Mouse (Mus musculus): ENCODE results near the gene Lhfp.

Lhfp gene

DNA sequence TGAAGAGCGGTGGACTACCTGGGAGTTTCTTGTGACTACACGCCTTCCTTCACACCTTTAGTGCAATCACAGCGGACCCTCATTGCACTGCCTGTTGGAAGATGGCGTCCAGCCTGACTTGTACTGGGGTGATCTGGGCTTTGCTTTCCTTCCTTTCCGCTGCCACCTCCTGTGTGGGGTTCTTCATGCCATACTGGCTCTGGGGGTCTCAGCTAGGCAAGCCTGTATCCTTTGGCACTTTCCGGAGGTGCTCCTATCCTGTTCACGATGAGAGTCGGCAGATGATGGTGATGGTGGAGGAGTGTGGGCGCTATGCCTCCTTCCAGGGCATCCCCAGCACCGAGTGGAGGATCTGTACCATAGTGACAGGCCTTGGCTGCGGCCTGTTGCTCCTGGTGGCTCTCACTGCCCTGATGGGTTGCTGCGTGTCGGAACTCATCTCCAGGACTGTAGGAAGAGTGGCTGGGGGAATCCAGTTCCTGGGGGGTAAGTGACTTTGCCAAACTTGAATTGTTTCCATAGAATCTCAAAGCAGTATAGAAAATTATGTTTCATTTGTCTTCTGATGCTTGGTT, 2.0 kb downstream of the Lhfp start:
- DNase-seq, result peak; percentile 65

- DNase-seq, result peak; percentile 54
Measured at GRCm38 (mm10) chr3:53044238-53044637, 2.9 kb downstream of the Lhfp start.

DNA sequence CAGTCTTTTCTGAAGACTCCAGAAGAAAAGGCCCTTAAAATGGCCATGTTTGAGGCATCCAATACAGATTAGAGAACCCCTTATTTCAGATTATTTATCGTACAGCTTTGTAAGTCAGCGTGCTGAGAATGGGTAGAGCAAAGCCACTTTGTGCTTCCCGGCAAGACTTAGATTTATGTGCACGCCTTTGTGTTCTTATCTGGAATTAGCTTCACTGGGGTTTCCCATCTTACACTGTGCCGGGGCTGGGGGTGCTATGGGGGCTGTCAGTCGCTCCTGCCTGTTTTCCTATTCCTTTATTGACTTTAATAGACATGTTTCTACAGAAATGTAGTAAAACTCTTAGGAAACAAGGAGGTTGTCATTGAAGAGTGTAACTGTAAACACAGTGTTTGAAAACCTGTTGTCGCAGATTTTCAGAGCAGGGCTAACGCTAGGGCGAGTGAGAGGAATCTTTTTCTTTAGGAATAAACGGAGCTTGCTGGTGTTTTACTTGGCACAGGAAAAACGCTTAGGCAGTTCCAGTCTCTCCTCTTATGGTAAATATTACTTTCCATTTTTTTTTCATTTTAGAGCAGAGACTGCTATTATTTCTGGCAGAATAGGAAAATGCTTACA, 3.5 kb downstream of the Lhfp start:
- no peak for DNase-seq

DNA sequence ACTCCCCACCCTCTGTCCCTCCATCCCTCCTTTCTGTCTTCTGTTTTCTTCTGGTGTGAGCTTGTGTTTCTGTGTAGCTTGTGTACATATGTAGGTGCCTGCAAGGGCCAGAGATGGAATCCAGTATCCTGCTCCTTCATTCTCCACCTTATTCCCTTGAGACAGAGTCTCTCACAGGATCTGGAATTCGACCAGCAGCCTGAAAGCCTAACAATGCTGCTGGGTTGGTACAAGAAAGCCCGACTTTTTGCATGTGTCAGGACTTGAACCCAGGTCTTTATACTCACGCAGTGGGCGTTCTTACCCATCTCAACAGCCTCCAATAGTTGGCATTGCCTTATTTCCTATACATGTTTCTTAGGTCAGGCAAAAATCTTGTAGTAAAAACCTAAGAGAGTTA, 4.4 kb downstream of the Lhfp start:
- peak; percentile 63 for DNase-seq

DNA sequence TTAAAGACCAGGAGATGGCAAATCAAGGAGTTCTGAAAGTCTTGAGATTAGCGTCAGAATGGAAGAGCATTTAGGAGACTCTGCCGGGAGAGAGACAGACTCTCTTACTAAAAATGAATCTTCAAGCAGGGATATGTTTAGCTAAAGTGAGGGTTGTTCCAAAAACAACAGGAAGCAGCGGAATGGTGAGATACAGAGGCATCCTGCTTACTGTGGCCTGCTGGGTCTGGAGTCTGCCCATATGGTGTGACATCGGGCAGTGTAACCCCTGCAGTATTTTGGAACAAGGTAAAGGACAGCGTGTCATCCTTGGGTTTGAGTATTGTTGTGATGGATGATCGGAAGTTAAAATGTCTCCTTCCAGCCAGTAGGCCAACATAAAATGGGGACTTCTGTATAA, 5.0 kb downstream of the Lhfp start:
- DNase-seq, result peak; percentile 97

DNA sequence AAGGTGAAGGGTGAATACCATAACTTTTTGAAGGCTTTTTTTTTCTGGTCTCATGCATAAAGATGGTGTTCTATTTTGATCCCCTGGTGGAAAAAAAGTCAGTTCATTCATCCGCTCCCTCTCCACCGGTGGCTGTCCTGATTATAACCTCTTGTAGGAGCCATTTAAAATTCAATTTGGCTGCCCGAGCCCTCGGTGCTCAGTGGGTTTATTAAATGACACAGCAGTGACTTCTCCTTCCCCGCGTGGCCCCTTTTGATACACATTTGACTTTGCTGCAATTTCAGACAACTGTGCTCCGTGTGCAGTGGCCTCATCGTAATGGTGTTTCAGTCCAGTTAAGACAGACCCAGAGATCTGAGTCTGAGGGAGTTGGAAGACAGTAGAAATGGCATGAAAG, 11.1 kb downstream of the Lhfp start:
- no peak for DNase-seq

GRCm38 (mm10) chr3:53056430-53056829, 15.1 kb downstream of the Lhfp start:
- peak; percentile 47 for DNase-seq

- no peak for DNase-seq
Measured at GRCm38 (mm10) chr3:53059959-53060358, 18.6 kb downstream of the Lhfp start.

DNA sequence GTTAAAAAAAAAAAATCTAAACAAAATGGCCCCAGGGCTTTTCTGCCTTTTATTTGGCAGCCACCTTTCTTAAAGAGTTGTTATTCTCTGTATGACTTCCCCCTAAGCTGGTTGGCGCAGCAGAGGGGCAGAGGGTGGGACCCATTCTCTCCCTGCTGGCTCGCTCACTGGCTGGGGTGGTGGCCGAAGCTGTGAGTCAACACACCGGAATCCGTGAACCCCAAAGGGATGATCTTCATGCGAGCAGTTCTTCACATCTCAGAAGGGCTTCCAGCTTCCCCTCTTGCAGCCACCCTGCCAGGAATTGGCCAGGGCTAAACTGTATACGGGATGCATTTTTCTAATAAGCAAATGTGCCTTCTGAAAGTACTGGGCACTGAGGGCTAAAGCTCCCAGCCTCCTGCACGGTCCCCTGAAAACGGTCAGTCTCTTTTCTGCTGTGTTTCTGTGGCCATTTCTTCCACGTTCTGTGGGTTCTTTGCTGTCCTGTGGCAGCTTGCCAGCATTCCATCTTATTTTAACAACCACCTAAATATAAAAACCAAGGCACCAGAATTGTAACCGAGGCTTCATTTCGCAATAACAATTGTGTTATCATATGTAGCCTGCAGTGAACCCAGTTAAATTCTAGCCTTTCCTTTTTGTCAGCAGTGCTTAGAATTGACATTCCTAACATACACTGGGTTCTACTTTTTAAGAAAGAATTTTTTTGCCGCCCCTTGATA, 22.3 kb downstream of the Lhfp start:
- DNase-seq, result no peak

DNA sequence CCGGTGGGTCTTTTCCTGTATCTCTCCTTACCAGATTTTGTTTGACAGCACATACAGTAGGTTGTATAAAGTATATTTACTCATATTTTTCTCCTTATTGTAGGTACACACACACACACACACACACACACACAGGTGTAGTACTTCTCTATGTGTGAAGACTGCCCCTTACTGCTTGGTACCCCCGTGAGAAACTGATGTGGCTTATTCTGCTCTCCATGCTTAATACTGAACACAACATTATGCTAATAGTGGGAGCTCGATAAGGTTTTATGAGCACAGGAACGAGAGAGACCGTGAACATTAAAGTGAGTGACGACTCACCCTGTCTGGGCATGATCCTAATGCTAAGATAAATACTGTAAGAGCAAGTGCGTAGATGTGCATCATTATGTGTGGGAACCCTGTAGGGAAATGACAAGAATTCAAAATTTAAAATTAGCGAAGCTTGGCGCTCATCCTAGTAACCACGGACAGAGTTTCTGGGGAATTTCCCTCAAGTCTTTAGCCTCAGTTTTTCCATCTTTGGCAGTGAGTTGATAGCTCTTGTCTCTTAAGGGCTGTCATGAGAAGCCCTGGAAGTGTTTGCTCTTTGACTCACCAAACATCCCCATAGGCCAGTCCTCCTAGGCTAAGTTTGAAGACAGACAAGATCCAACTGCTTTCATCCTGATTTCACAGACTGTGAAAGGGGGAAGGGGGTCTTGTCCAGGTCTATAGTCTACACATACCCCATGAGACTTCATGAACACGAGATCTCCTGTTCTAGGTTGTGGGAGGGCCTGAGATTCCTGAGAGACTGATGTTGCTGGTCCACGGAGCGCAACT, 24.2 kb downstream of the Lhfp start:
- no peak for DNase-seq

GRCm38 (mm10) chr3:53066095-53066372, 24.7 kb downstream of the Lhfp start:
- DNase-seq, result no peak

GRCm38 (mm10) chr3:53068399-53068798, 27.1 kb downstream of the Lhfp start:
- no peak for DNase-seq

DNA sequence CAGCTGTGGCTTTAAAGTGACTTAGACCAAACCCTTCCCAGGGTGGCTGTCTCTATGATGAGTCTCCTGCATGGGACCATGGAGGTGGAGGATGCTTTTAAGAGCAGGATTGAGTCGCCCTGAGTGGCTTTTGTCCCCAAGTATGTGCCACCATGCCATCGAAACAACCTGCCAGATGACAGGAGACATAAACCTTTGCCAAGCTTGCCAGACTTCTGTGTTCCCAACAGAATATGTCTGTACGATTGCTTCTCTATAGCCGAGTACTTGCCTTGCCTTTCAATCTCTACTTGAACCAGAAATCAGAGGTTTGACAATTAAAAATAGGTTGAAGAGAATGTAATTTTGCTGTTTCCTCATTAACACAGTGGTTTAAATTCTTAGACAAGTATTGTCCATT, 32.9 kb downstream of the Lhfp start:
- no peak for DNase-seq

GRCm38 (mm10) chr3:53074761-53075160, 33.4 kb downstream of the Lhfp start:
- no peak for DNase-seq

DNA sequence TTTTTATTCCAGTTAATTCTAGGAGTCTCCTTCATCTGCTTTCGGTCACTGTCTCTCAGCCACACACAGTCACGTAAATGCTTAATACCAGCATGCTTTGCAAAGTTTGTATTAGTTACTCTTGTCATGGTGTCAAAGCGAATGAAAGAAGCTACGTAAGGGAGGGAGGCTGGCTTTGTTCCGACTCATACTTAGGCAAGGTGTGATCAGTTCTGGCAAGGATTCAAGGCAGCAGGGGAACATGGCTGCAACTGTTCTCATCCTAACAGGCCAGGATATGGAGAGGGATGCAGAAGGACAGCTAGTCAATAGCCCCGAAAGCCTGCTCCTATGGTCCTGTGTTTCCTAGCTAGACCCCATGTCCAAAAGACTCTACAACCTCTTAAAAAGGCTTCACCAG, 39.0 kb downstream of the Lhfp start:
- DNase-seq, result no peak

DNA sequence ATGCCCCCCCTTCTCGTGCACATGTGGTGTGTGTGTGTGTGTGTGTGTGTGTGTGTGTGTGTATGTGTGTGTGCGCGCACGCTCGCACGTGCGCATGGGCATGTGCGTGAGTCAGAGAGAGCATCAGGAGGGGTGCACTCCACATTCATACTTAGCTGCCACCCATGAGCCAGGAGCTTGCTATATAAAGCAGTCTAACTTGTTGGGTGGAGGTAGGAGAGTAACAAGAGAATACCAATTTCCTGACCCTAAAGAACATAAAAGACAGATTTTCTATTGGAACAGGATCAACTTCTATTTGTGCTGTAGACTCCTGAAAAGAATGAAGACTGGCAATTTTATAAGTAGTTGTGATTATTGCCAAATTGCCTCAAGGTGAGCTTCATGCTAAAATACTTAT, 39.4 kb downstream of the Lhfp start:
- no peak for DNase-seq

DNA sequence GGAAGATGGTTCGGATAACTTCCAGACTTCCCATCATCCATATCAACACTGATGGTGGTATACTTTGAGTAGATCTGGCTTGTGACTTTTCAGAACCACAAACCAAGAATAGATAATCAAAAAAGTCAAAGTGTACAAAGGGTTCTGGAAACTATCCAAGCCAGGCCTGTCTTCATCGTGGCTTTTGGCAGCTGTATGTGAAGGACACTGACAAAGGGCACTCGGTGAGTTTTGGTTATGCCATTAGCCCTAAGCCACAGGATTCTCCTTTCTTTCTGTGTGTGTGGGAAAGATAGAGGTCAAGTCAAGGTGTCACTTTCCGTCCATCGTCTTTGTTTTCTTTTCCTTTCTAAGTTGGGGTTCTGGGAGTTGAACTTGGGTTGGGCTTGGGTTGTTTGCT, 42.4 kb downstream of the Lhfp start:
- DNase-seq, result no peak

DNA sequence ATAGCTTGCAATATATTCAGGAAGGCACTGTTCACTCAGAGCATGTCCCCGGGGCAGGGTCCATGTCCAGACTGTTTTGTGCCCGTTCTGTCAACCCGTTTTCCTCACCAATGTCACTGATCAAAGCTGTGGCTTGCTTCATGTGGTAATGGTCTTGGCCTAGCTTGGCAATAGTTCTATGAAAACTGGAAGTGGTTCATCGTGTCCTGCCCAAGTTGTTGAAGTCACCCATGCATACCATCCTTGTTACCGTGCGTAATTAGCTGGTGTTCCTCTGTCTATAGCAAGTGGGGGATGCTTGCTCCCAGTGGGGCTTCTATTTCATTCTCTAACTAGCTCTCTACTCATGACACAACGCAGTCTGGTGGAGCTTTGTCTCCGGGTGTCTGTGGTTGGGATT, 43.5 kb downstream of the Lhfp start:
- DNase-seq, result no peak

GRCm38 (mm10) chr3:53086481-53087155, 45.3 kb downstream of the Lhfp start:
- no peak for DNase-seq

GRCm38 (mm10) chr3:53087156-53087805, 46.0 kb downstream of the Lhfp start:
- no peak for DNase-seq

DNA sequence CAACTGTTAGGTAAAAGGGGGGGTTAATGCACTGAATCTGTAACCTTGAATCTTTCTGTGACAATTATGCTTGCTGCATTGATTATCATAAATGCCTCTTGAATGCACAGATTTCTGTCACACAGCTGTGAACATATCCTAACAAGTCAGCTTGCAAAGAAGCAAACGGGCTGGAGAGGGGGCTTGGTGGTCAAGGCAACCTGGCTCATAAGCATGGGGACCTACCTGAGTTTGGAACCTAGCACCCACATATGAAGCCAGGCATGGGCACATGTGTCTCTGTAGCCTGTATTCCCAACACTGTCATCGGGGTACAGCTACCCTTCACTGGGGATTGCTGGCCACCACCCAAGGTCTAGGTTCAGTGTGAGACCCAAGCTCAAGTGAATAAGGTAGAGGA, 48.6 kb downstream of the Lhfp start:
- DNase-seq, result no peak

DNA sequence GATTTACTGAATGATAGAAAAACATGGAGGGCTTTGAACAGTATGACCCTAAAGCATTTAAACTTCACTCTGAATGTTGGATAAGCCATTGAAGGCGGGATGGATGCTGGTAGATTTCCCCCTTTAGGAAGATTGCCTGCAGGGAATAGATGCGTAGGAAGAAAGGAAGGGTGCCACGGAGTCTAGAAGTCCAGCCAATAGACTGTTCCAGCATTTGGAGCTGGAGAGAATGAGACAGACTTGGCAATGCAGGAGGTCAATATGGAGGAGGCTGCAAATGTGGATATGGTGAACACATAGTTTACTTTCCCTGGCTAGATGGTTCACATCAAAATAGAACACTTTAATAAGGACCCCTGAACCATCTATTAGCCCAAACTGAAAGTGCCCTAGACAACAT, 58.9 kb downstream of the Lhfp start:
- DNase-seq, result peak; percentile 47

- no peak for DNase-seq
Measured at GRCm38 (mm10) chr3:53100803-53101202, 59.5 kb downstream of the Lhfp start.
